Mouse (Mus musculus): ENCODE measurements around the gene Olfr1359.

- TF ChIP-seq CTCF (IDR thresholded peaks at IDR 0.05) (peak; percentile 91), EP300 (IDR thresholded peaks at IDR 0.05) (no peak; the same call in 1 of the 2 replicates)
Observed at GRCm38 (mm10) chr13:21714725-21715124, 16.8 kb downstream of the Olfr1359 start.

All from lung, postnatal 0 days (tissue).